Mouse (Mus musculus) effector memory CD4-positive, alpha-beta T cell, adult 5 months (primary cell): ENCODE data around the gene AY761185. TPM values are rescaled to one million over a fixed set of nuclear protein-coding genes. Genes with fewer than 3 reads are reported as not detected.

ENCODE experiments used
- polyA plus RNA-seq: library from polyadenylated mRNA; unstranded; fragments of 100-300 nt; shearing (Covaris generic); gene quantifications from one replicate; pipeline ENCODE4 v1.2.1, GENCODE M21; 2017

The AY761185 gene
- not detected for polyA plus RNA-seq

GRCm38 (mm10) chr8:20944610-20945009 is at the start of gene AY761185:
AY761185 (minus strand) TSS chr8:20944710.

GRCm38 (mm10) chr8:20921971-20922370 is 22.5 kb downstream of the AY761185 start, which contains the start of gene Gm6040:
Gm6040 (minus strand) TSS chr8:20922071.

GRCm38 (mm10) chr8:20902527-20902926 is 42.0 kb downstream of the AY761185 start, which contains the start of gene Gm15056:
Gm15056 (minus strand) TSS chr8:20902627.

Other genes starting within 250 kb of the AY761185 start
- not detected for gene Defb33, start 52.0 kb downstream of the AY761185 start, polyA plus RNA-seq
- not detected for gene Gm15056, start 42.1 kb downstream of the AY761185 start, polyA plus RNA-seq
- gene Gm6040, start 22.6 kb downstream of the AY761185 start, polyA plus RNA-seq = not detected
- gene Defa21, start 80.8 kb upstream of the AY761185 start, polyA plus RNA-seq = not detected
- not detected for gene Defa23, start 110.3 kb upstream of the AY761185 start, polyA plus RNA-seq
- gene Defa35, start 120.3 kb upstream of the AY761185 start, polyA plus RNA-seq = not detected
- gene Defa25, start 139.7 kb upstream of the AY761185 start, polyA plus RNA-seq = not detected
- gene Gm14851, start 151.3 kb upstream of the AY761185 start, polyA plus RNA-seq = not detected
- gene Defa30, start 189.9 kb upstream of the AY761185 start, polyA plus RNA-seq = not detected
- not detected for gene Defa22, start 217.6 kb upstream of the AY761185 start, polyA plus RNA-seq
- not detected for gene Defa31, start 246.9 kb upstream of the AY761185 start, polyA plus RNA-seq